Mouse (Mus musculus) layer of hippocampus, postnatal 14 days (tissue): ENCODE measurements at regions not wholly inside any gene's neighbourhood (a gene's known extent, or its start where the extent isn't known, plus 50 kb on each side); places are given as distances from the start of the nearest gene placed in this dataset.

ENCODE experiments used
- DNase-seq, 2 experiments: peaks; one replicate each; pipeline ENCODE4 v3.0.0; 2021 to 2022; ENCODE audit warnings: low spot score in 2 of 2, mixed read lengths in 1 of 2

GRCm38 (mm10) chr7:67895166-67895565 is 57.5 kb upstream of the Igf1r start:
- DNase-seq, result no peak

- no peak for DNase-seq
Measured at GRCm38 (mm10) chr7:67892917-67893316, 59.7 kb upstream of the Igf1r start.

GRCm38 (mm10) chr7:67883040-67883439 is 69.6 kb upstream of the Igf1r start:
- DNase-seq, result no peak

GRCm38 (mm10) chr7:67882606-67883005 is 70.0 kb upstream of the Igf1r start:
- DNase-seq, result peak; percentile 5 to 23

GRCm38 (mm10) chr7:67878226-67878625 is 74.4 kb upstream of the Igf1r start:
- no peak for DNase-seq

- DNase-seq, result peak in 1 of 2 experiments; percentile 3
Measured at GRCm38 (mm10) chr7:67877587-67877986, 75.0 kb upstream of the Igf1r start.

- DNase-seq, result no peak
Measured at GRCm38 (mm10) chr7:67854080-67855022, 94.8 kb upstream of the Synm start.

- DNase-seq, result no peak
Measured at GRCm38 (mm10) chr7:67852859-67853258, 93.3 kb upstream of the Synm start.

GRCm38 (mm10) chr7:67849509-67849862 is 89.9 kb upstream of the Synm start:
- peak in 1 of 2 experiments; percentile 15 for DNase-seq

- peak; percentile 56 to 58 for DNase-seq
Measured at GRCm38 (mm10) chr7:67848589-67849508, 89.3 kb upstream of the Synm start.

- no peak for DNase-seq
Measured at GRCm38 (mm10) chr7:67846796-67847195, 87.3 kb upstream of the Synm start.

GRCm38 (mm10) chr7:67836984-67837383 is 77.4 kb upstream of the Synm start:
- DNase-seq, result no peak

- no peak for DNase-seq
Measured at GRCm38 (mm10) chr7:67836117-67836949, 76.8 kb upstream of the Synm start.

GRCm38 (mm10) chr7:67831738-67832137 is 72.2 kb upstream of the Synm start:
- DNase-seq, result no peak

- DNase-seq, result no peak
Measured at GRCm38 (mm10) chr7:67827386-67827785, 67.8 kb upstream of the Synm start.

- DNase-seq, result no peak
Measured at GRCm38 (mm10) chr7:67826936-67827335, 67.4 kb upstream of the Synm start.

- DNase-seq, result no peak
Measured at GRCm38 (mm10) chr7:67826368-67826767, 66.8 kb upstream of the Synm start.

GRCm38 (mm10) chr7:67825636-67826280 is 66.2 kb upstream of the Synm start:
- no peak for DNase-seq

- no peak for DNase-seq
Measured at GRCm38 (mm10) chr7:67823943-67824645, 64.6 kb upstream of the Synm start.

GRCm38 (mm10) chr7:67819551-67819950 is 60.0 kb upstream of the Synm start:
- DNase-seq, result no peak
